Mouse (Mus musculus) urinary bladder, postnatal 14 days (tissue): ENCODE results near the gene Frrs1l.
A peak's percentile ranks its signal among the peaks of the same experiment; 100 is the strongest.

Source experiments
- DNase-seq: peaks from one replicate; pipeline ENCODE4 v3.0.0; 2021; ENCODE audit warnings: low spot score

Gene Frrs1l

DNA sequence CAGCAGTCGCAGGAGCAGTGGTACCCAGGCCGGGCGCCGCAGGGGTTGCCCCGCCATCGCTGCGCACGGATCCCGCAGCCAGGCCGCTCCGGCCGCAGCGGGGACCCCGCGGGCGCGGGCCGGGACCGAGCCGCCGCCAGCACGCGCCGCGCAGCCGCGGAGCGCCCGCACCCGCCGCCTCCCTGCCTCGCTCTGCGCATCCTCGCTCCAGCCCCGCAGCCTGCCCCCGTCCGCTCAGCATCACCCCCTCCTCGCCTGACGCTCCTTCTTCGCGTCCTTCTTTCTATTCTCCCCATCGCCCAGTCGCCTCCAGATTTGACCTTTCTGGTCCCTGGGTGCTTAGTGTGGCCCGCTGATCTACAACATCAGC lies at the start of gene Frrs1l:
Gene Frrs1l (minus strand): TSS at position 177 of the 370 bp plus-strand sequence.
- no peak for DNase-seq

DNA sequence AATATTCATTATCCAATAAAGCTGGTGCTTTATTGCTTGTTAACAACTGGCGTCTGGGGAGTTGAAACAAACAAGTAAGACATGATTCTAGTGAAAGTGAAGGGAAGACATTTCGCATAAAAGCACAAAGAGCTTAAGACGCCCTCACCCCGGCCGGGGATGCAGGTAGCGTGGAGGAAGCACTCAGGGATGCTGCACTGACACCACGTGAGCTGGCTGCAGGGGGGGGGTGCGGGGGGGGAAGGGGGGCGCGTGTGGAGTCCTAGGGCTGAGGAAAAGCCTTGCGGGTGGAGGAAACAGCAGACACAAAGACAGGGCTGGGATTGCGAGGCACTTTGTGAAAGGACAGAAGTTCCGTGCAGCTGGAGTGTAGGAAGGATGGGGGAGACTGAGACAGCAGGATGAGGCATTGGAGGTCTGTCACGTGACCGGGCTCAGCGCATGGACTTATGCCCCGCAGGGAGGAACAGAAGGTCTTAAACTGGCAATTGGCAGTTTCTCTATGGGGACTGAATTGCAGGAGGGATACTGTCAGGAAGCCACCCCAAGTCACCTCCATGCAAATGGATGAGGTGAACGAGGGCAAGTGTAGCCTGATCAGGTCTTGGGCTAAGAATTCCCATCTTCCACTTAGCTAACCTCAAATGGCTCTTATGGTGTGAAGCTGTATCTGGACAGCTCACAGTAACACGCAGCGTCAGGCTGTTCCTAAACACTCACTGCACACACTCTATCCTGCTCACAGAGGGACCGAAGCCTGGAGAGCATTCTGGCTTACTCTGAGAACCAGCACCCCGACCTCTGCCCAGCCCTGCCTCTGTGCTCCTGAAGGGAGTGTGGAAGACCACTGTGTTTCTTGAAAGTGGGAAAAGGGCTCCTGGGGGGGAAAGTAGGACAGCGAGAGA lies 49.2 kb upstream of the Frrs1l start:
- DNase-seq, result no peak

DNA sequence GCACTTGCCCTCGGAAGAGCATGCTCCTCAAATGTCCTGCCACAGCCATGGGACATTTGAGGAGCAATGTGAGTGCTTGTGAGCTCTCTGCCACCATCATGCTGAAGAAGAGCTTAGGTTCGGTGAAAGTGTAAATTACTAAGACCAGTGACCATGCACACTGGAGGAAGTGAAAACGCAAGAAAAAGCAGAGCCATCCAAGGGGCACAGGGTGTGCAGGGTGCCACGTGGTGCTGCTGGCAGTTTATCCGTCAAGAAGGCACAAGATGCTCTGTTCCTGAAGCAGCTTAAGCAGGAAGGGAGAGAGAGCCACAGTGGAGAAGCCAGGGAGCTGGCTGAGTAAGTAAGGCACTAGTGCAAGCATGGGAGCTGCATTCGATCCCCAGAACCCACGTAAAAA lies 47.4 kb upstream of the Frrs1l start:
- no peak for DNase-seq

DNA sequence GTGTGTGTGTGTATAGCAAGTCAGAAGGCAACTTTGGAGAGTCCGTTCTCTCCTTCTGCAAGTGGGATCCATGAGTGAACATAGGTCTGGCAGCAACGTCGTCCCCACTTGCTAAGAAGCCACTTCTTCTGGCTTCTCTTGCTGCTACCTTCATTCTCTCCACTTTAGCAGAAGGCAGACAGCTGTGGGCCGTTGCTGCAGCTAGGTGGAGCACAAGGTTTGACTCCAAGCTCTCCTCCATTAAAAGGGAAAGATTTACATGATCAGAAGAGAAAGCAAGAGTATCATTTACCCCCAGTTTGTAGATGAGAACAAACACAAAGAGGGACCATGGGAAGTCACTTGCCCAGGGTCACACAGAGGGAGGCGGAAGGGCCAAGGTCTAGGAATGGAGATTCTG lies 44.0 kb upstream of the Frrs1l start:
- no peak for DNase-seq

DNA sequence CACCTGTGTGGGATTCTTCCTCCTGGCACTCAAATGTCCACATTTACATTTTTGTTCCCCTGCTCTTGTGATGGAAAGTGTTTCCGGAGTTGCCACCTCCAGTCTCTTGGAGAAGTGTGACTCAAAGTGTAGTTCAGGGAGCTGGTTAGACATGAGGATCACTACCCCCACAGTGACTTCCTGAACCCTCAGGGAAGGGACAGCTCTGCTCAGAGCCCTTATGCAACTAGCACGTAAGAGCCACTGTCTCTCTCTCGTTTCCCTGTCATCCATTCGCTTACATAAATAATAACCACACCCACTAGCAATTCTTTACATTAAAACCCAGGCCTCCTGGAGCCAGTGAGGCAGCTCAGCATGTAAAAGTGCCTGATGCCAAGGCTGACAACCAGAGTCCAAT lies 41.2 kb upstream of the Frrs1l start:
- DNase-seq, result no peak

DNA sequence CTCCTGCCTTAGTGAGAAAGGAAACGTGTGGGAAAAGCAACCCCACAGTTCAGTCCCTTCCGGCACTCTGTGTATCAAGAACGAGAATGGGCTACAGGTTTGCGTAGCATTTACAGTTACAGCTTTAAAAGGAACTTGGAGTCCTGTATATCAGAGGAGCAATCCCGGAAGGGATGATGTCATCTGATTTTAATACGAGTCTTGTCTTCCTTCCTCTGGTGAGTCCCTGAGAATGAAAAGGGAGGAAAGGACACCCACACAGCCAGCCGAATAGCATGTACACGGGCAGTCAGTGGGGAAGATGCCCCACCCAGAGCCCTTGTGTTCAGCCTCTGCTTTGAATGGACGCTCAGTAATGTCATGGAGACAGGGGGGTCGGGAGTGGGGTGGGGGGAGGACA lies 37.8 kb upstream of the Frrs1l start:
- DNase-seq, result no peak

DNA sequence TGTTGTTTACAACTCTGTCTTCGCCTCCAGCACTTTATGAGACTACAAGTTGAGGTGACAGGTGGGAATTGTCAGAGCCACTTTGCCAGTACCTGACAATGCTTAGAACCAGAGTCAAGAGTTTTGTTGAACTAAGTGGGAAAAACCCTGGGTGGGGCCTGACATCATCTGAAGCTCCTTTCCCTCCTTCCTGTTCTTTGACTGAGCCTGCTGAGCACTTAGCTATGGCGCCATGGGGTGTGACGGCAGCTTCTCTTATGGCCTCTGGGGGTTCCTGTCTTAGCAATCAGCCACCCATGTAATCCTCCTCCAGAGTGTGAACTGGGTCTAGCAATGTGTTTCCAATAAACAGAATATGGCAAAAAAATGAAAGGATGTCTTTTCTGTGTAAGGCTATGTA lies 33.3 kb upstream of the Frrs1l start:
- DNase-seq, result no peak

DNA sequence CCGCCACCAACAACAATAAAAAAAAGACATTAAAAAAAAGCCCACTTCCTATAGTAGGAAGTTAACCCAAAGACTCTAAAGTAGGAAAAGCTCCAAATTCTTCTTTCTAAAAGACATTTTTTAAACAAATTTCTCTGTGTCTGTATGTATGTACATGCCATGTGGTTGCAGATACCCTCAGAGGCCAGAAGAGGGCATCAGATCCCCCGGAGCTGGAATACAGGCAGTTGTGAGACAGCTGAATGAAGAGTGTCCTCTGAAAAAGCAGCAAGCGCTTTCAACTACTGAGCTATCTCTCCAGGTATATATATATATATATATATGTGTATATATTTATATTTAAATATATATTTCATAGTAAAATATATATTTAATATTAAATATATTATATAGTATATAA lies 31.1 kb upstream of the Frrs1l start:
- no peak for DNase-seq

DNA sequence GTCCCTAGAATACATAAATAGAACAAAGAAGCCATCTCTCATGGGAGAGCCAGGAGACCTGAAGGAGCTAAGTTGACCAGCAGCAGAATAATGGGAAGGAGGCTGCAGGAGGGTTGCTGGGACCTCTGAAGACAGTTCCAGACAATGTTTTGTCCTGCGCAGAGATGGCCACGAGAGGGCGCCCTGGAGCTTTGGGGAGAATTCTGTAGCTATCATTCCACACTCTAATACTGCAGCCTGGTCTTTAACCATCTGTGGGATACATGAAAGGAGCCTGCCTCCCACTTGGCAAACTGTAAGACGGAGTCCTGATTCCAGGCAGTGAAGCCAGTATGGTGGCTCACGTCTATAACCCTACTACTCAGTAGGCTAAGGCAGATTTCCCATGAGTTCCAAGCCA lies 27.0 kb upstream of the Frrs1l start:
- peak; percentile 79 for DNase-seq

DNA sequence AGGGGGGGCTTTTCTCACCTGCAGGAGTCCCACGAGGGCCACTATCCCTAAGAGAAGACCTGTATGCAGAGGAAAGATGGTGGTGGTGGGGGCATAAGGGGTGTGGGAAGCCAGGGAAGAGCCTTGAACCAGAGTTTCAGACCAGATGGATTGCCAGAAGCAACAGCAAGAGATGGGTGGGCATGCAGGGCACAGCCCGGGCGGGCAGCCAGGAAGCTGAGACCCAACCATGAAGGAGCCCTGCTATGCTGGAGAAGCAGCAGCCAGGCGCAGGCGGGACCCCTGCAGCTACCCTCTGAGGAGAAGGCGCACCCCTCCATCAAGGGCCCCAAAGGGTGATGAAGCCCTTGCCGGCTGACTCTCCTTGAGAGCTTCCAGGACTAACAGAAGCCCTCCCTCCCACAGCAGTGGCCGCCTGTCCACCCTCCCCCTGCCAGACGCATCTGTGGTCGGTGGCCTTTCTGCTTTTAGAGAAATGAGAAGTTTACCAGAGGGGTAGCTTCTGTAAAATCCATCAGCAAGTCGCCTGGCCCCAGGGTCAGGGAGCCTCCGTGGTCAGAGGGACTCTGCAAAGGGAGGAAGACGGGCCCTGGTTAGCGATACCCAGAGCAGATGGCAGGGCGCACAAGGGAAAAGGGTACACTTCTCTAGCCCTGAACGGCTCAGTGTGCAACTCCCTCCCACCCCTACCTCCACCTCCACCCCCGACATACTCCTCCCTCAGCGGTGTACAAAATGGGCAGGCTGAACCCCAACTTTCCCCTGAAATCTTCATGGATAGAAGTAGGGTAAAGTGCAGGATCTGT lies 26.4 kb upstream of the Frrs1l start:
- no peak for DNase-seq

DNA sequence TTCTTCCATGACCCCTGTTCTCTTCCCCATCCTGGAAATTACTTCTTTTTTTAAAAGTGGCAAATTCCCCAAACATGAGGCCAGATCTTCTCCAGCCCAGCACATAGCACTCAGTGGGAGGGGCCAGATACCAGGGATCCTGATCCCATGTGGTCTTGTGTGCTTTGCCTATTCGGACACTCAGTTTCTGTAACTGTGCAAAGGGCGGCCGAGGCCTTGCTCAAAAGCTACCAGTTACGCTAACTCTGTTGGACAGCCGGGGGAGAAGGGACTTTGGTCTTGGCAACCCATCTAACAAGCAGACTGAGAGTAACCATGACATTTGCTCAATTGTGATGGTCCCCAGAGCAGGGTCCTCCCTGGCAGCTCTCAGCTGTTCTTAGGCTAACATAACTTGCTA lies 24.8 kb upstream of the Frrs1l start:
- no peak for DNase-seq

DNA sequence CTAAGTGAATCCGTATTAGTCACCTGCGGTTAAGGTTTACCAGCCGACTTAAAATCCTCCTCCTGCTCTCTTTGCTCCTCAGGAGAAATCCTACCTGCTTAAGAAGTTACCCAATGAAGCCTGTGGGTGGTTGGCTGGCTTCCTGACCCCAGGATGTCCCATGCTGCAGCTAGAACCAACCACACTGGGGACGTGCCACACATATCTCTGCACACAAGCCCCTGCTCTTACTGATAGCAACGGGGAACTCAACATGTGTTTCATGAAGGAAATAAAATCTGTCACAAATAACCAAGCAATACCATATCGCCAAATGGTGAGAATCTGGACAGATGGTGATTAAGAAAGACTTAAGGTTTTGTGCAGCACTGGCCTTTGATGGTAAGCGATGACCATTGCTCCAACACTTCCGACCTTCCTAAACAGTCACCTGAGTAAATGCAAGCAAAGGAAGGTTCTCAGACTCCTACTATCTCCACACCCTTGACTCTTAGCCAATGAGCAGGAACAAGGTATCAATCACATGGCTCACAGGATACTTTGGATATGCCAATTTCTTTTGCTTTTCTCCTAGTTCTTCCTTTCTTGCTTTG lies 21.4 kb upstream of the Frrs1l start:
- DNase-seq, result no peak

DNA sequence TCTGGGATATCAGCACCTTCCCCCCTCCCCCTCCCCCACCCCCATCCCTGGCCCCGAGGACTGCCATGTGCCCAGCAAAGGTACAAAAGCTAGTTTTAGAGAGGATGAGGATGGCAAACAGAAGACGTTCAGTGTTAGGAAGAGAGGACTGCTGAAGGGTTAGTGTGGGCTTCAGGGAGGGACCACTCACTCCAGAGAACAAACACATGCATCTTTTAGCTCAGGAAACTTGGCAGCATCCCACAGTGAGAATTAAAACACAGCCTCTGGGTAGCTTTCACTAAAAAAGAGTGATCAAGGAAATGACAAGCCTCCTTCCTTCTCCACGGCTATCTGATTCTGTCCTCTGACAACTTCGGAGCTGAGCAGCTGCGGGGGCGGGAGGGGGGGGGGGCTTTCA lies 20.7 kb upstream of the Frrs1l start:
- DNase-seq, result no peak

DNA sequence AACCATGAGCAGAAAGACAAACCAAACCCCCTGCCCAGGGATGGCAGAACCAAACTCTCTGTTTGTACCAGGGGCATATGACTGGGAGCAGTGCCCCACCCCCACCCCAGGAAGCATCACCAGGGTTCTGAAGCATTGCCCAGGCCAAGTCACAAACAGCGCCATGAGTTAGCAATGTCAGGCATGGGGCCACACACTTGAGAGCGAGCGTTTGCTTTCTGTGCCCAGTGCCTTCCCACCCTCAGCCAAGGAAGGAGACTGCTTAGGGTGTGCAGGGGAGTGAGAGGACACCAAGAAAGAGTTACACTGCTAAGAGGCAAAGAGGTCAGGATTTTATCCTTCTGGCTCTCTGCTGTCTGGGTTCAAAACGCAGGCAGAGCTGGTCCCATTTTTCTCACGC lies 20.2 kb upstream of the Frrs1l start:
- no peak for DNase-seq

DNA sequence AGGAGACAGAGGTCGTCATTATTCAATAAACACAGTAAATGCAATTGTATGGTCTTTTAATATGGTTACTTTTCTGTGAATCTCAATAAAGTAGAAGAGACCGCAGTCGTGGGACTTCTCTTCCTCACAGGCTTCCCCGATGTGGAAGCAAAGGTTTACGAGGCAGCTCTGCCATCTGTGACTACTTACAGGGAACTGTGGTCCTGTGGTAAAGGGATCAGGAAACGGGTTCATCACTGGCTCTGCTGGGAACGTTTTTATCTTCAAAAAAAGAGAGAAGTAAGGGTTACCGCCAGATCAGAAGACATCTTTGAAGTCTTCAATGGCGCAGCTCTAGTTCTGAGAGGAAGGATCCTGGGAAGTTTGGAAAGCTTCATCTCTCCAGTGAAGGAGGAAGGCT lies 17.5 kb upstream of the Frrs1l start:
- DNase-seq, result no peak

DNA sequence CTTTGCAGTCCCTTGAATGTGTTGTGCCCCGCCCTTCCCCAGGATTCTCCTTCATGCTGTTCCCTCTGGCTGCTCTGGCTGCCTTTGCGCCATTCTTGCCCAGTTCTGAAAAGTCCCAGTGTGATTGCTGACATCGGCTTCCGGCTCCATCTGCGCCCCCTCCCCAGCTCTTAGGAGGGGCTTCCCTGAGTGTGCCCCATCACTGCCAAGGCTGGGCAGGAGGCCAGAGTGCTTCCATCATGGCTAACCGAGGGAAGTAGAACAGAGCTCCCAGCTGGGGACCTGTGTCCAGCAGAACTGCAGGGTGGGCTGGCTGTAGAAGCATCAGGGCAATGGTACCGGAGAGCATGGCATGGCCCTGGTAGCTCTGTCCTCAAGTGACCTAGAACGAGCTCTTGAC lies 14.8 kb upstream of the Frrs1l start:
- DNase-seq, result no peak

DNA sequence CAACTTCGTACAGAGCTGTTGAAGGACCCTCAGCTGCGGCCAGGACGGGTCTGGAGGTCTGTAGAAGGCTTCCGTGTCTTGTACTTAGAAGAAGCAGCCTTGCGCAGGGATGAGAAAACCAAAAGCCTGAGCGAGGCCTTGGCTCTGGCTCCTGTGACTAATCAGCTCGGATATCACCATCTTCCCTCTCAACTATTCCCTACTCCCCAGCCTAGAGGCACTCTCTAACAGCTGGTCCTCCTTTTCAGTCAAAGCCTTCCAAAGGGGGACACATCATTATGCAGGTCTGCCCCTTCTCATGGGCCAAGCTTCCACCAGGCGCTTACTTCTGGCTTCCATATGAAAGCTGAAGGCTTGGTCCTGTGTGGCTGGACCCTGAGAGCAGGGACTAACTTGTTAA lies 13.7 kb upstream of the Frrs1l start:
- no peak for DNase-seq

DNA sequence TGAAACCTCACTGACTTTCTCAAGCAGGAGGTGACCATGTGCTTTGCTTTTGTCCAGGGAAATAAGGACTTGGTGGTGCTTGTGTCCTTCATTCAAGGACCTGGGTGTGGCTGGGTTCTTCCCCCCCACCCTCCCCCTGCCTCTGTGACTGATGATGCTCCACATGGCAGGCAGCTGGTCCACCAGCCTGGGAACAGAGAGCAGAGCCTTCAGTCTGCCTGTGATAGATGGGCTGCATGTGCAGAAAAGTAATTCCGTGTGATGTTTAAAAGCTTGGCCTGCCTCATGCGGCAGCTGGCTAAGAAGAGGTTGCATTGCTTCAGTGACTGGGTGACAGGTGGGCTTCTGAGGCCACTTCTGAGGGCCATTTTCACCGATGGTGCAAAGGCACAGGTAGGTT lies 12.6 kb upstream of the Frrs1l start:
- DNase-seq, result no peak

DNA sequence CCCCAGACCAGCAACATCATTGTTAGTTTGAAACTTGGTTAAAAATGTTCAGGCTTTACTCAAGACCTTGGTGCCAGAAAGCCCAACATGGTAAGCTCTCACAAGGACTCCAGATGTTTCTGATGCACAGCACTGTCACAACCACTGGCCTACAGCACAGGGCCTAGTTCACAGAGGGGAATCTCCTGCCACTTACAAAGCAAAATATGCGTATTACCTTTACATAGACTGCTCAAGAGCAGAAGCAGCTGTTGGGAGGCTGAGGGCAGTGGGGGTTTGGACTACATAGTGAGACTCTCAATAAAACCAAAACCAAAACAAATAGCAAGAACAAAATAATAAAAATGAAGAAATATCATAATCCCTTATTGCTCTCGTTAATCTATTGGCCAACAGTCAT lies 11.2 kb upstream of the Frrs1l start:
- DNase-seq, result no peak

DNA sequence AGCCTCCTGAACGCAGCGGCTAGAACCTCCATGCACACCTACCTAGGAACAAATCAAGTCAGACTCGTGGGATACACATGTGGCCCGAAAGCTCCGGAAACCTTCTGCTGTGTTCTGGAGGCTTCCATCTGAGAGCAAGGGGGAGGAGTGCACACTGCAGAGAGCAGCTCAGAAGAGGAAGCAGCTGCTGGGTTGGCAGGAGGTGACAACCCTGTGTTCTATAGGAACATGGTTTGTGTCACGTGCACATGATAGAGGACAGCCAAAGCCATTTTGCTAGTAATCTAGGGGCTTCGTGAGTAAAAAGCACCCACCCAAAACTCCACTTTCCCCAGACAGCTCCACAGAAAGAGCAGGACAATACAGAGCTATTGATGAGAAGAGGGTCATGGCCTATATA lies 3.1 kb upstream of the Frrs1l start:
- no peak for DNase-seq

DNA sequence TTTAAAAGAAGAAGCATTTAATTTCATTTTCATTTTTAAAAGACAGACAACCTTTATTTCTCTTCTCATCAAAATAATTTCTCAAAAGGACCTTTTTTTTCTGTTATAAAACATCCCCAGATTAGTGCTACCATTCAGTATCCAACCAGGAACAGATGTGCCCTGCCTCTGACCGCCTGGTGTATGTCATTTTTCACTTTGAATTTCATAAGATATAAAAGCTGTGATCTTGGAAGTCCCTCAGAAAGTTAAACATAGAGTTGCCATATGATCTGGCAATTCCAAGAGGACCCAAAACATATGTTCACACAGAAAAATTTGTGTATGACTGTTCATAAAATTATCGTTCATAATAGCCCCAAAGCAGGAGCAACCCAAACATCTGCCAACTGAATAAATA lies 1.8 kb upstream of the Frrs1l start:
- no peak for DNase-seq

DNA sequence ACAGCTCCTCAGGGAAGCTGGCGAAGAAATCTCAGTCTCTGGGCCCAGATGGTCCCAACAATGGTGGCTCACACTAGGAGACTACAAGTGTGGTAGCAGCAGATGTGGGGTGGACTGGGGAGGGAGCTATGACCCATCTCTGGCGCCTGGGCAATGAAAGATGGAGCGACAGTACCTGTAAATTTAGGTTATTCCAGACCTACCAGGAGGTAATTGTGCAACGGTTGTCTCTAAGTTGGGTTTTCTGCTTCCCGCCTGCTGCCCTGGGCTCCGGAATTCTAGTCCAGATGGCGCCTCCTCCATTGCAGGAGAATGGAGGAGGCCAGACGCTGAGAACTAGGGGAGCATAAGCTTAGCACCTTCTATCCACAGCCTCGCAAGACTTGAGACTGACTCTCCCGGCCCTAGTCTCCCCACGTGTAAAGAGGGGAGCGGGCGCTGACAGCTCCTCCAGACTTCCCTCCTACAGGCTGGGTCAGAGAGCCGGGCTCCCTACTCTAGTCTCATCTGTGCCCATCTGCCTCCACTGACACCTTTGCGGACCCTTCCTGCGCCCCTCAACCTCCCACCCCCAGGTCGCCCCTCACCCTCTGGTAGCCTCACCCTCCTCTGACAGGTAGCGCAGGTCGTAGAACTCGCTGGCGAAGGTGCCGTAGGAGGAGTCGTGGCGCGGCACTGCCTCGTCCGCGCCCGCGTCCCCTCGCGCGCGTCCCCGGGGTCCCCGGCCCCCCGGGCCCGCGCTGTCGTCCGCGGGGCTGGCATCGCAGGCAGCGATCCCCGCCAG lies 568 bp downstream of the Frrs1l start:
- no peak for DNase-seq
